Mouse (Mus musculus): ENCODE data around the gene Dnajc16.

DNA sequence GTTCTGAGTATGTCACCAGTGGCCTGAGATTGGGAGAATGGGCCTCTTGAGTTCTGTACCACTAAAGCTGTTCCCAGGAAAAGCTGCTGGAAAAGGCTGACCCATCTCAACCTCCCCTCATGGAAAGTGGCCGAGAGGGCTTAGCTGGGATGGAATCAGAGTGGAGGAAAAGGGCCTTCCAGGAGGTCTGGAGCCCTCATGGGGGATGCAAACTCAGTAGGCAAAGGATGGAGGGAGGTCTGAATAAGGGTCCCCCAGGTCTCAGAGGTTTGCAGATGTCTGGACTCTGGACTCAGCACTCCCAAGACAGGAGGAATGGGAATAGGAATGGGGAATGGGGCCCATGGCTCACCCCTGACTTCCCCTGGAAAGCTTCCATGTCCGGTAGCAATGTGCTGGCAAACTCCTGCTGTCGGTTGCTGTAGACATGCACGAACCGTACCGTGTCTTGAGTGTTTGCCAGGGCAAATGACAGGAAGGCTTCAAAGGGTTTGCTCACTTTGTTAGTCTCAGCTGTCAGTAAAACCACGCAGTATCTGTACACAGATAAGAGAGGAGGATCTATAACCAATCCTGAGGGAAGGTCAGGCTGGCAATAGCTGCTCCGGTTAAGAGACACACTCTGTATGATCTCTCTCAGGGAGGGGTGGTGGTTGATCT lies 21.1 kb downstream of the Dnajc16 start:
- no peak for TF ChIP-seq CTCF (IDR thresholded peaks at IDR 0.05)
- TF ChIP-seq POLR2A (IDR thresholded peaks at IDR 0.05; ENCODE audit: insufficient read depth, low read depth, low read length): no peak

Measured in heart, adult 2 months (tissue).